Mouse (Mus musculus): Measurements from ENCODE around the gene Slc16a8. TPM values are rescaled to one million over a fixed set of nuclear protein-coding genes. Genes with fewer than 3 reads are reported as not detected.

Slc16a8 gene
- polyA plus RNA-seq, 1 experiment from 2014 or later, result 0.81 TPM

- ATAC-seq (replicated peaks), result no peak
- no peaks in the 10 kb centered on the region for H3K4me1 ChIP-seq
- H3K9me3 ChIP-seq, result no peaks in the 10 kb centered on the region
- H3K36me3 ChIP-seq, result no peaks in the 10 kb centered on the region
- H3K27me3 ChIP-seq, result no peaks in the 10 kb centered on the region
- no peak overlapping the region for H3K27ac ChIP-seq (replicated peaks)
- no peak overlapping the region for H3K4me3 ChIP-seq
- H3K4me2 ChIP-seq (replicated peaks), result no peak overlapping the region
- H3K9ac ChIP-seq (replicated peaks), result no peak overlapping the region
- 83% methylated on average over 6 of the region's 6 CpGs for WGBS
Observed at GRCm38 (mm10) chr15:79208211-79208610, 46.4 kb downstream of the Slc16a8 start.

GRCm38 (mm10) chr15:79202575-79202974 is 52.0 kb downstream of the Slc16a8 start:
- H3K27ac ChIP-seq (replicated peaks), result peak overlapping the region; percentile 70
- H3K9ac ChIP-seq (replicated peaks), result no peak overlapping the region
- H3K4me1 ChIP-seq, result peaks cover 19% of the 10 kb centered on the region
- 50% methylated on average over 10 of the region's 10 CpGs for WGBS
- H3K4me3 ChIP-seq, result no peak overlapping the region
- peak; percentile 54 for ATAC-seq (replicated peaks)
- no peak overlapping the region for H3K4me2 ChIP-seq (replicated peaks)
- no peaks in the 10 kb centered on the region for H3K36me3 ChIP-seq
- no peaks in the 10 kb centered on the region for H3K9me3 ChIP-seq
- H3K27me3 ChIP-seq, result no peaks in the 10 kb centered on the region

- Histone ChIP-seq H3K9me3 (no peaks in the 10 kb centered on the region), H3K4me2 (replicated peaks) (0 out of 2 replicates have a peak overlapping the region, but pooled peaks have one; percentile 24), H3K27me3 (no peaks in the 10 kb centered on the region), H3K4me3 (no peak overlapping the region), H3K4me1 (peaks cover 19% of the 10 kb centered on the region), H3K36me3 (no peaks in the 10 kb centered on the region), H3K27ac (replicated peaks) (peak overlapping the region; percentile 70), H3K9ac (replicated peaks) (0 out of 2 replicates have a peak overlapping the region, but pooled peaks have one; percentile 22)
- peak; percentile 56 for ATAC-seq (replicated peaks)
- WGBS, result 10% methylated on average over 13 of the region's 13 CpGs
Observed at GRCm38 (mm10) chr15:79201491-79202150, 52.9 kb downstream of the Slc16a8 start.

Other genes with a start within 250 kb of the Slc16a8 start
- gene H1f0, start 226.3 kb downstream of the Slc16a8 start, polyA plus RNA-seq (2015; fragmentation: Nextera tagmentation; extraction: Ambion mirVana), result 470 and 489 TPM in 2 replicates
- not detected in 2 replicates for gene Galr3, start 212.9 kb downstream of the Slc16a8 start, polyA plus RNA-seq (2015; fragmentation: Nextera tagmentation; extraction: Ambion mirVana)
- 61.6 and 65.5 TPM in 2 replicates for gene Ankrd54, start 191.9 kb downstream of the Slc16a8 start, polyA plus RNA-seq (2015; fragmentation: Nextera tagmentation; extraction: Ambion mirVana)
- 192 and 195 TPM in 2 replicates for gene Eif3l, start 179.6 kb downstream of the Slc16a8 start, polyA plus RNA-seq (2015; fragmentation: Nextera tagmentation; extraction: Ambion mirVana)
- gene Micall1, start 145.9 kb downstream of the Slc16a8 start, polyA plus RNA-seq (2015; fragmentation: Nextera tagmentation; extraction: Ambion mirVana), result 8.0 and 9.7 TPM in 2 replicates
- 293 and 308 TPM in 2 replicates for gene Polr2f, start 113.8 kb downstream of the Slc16a8 start, polyA plus RNA-seq (2015; fragmentation: Nextera tagmentation; extraction: Ambion mirVana)
- 11.9 and 16.8 TPM in 2 replicates for gene 1700088E04Rik, start 113.5 kb downstream of the Slc16a8 start, polyA plus RNA-seq (2015; fragmentation: Nextera tagmentation; extraction: Ambion mirVana)
- gene Sox10, start 89.5 kb downstream of the Slc16a8 start, polyA plus RNA-seq (2015; fragmentation: Nextera tagmentation; extraction: Ambion mirVana), result 1.7 and 1.9 TPM in 2 replicates
- gene Pick1, start 25.6 kb downstream of the Slc16a8 start, polyA plus RNA-seq (2015; fragmentation: Nextera tagmentation; extraction: Ambion mirVana), result 78.5 and 85.1 TPM in 2 replicates
- gene Gm49486, start 25.4 kb downstream of the Slc16a8 start, polyA plus RNA-seq (2015; fragmentation: Nextera tagmentation; extraction: Ambion mirVana), result 0.97 and 1.1 TPM in 2 replicates
- 1.9 and 3.6 TPM in 2 replicates for gene Baiap2l2, start 30.8 kb upstream of the Slc16a8 start, polyA plus RNA-seq (2015; fragmentation: Nextera tagmentation; extraction: Ambion mirVana)
- 25.8 and 29.5 TPM in 2 replicates for gene Pla2g6, start 73.6 kb upstream of the Slc16a8 start, polyA plus RNA-seq (2015; fragmentation: Nextera tagmentation; extraction: Ambion mirVana)
- gene Maff, start 91.9 kb upstream of the Slc16a8 start, polyA plus RNA-seq (2015; fragmentation: Nextera tagmentation; extraction: Ambion mirVana), result 0.79 and 0.97 TPM in 2 replicates
- 37.5 and 40.8 TPM in 2 replicates for gene Tmem184b, start 148.8 kb upstream of the Slc16a8 start, polyA plus RNA-seq (2015; fragmentation: Nextera tagmentation; extraction: Ambion mirVana)
- 316 and 323 TPM in 2 replicates for gene Csnk1e, start 200.8 kb upstream of the Slc16a8 start, polyA plus RNA-seq (2015; fragmentation: Nextera tagmentation; extraction: Ambion mirVana)